Mouse (Mus musculus) C2C12 (cell line): ENCODE measurements at regions not wholly inside any gene's neighbourhood (a gene's known extent, or its start where the extent isn't known, plus 50 kb on each side); places are given as distances from the start of the nearest gene placed in this dataset.

Experiments used
- CEBPB ChIP-seq: IDR thresholded peaks from one replicate; pipeline ENCODE4 v1.6.1; 2011; ENCODE audit warnings: low read depth, mild to moderate bottlenecking, control low read depth, moderate library complexity
- CTCF ChIP-seq: IDR thresholded peaks from one replicate; pipeline ENCODE4 v1.5.1; 2011; ENCODE audit not compliant: control insufficient read depth, insufficient read depth, insufficient read length
- MAX ChIP-seq: IDR thresholded peaks from one replicate; pipeline ENCODE4 v1.6.1; 2011; ENCODE audit warnings: mild to moderate bottlenecking, control low read depth
- MYOD1 ChIP-seq: IDR thresholded peaks from one replicate; pipeline ENCODE4 v1.6.1; 2011; ENCODE audit warnings: low read depth; ENCODE audit not compliant: control insufficient read depth, insufficient read length
- MYOG ChIP-seq: IDR thresholded peaks from one replicate; pipeline ENCODE4 v1.6.1; 2011; ENCODE audit not compliant: control insufficient read depth, insufficient read length; ENCODE audit errors: extremely low read depth
- USF1 ChIP-seq: IDR thresholded peaks from one replicate; pipeline ENCODE4 v1.6.1; 2011; ENCODE audit warnings: low read depth, mild to moderate bottlenecking, control low read depth, moderate library complexity

- no peak for TF ChIP-seq CTCF
- TF ChIP-seq MYOG: no peak
- TF ChIP-seq CEBPB: no peak
- no peak for TF ChIP-seq MYOD1
- no peak for TF ChIP-seq MAX
- no peak for TF ChIP-seq USF1
These were observed 776.1 kb upstream of the Marcks start for GRCm38 (mm10) chr10:37914780-37915179.
